Mouse (Mus musculus): ENCODE data around the gene Cdc20b. TPM values are rescaled to one million over a fixed set of nuclear protein-coding genes. Genes with fewer than 3 reads are reported as not detected.

Cdc20b gene
- polyA plus RNA-seq, 1 experiment from 2014 or later = 0.19 TPM

DNA sequence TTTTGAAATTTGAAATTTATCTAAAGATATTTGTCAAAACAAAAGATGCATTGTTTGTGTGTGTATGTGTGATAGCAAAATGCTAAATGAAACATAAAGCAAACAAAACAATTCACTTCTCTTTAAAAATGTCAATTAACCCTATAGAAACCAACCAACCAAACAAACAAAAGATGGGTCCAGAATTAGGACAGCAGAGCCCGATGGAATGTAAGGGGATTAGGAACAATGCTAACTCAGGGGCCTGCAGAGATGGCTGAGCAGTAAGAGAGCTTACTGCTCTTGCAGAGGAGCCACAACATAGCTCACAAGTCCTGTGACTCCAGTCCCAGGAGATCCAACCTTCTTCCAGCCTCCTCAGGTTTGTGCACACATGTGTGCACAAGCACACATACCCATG, 47.2 kb downstream of the Cdc20b start:
- WGBS = 48% methylated on average over 1 of the region's 1 CpGs
- Histone ChIP-seq H3K27ac (replicated peaks) (no peak overlapping the region), H3K4me1 (no peaks in the 10 kb centered on the region), H3K9me3 (no peaks in the 10 kb centered on the region), H3K36me3 (replicated peaks) (no peaks in the 10 kb centered on the region), H3K27me3 (replicated peaks; ENCODE audit: low read depth, poor library complexity, severe bottlenecking) (no peaks in the 10 kb centered on the region), H3K4me3 (no peak overlapping the region)
- DNase-seq (ENCODE audit: low spot score) = no peak

GRCm38 (mm10) chr13:113084732-113085131, 49.8 kb downstream of the Cdc20b start:
- no peak for DNase-seq (ENCODE audit: low spot score)
- Histone ChIP-seq H3K36me3 (replicated peaks) (no peaks in the 10 kb centered on the region), H3K4me3 (no peak overlapping the region), H3K4me1 (no peaks in the 10 kb centered on the region), H3K27me3 (replicated peaks; ENCODE audit: low read depth, poor library complexity, severe bottlenecking) (no peaks in the 10 kb centered on the region), H3K9me3 (no peaks in the 10 kb centered on the region), H3K27ac (replicated peaks) (no peak overlapping the region)
- WGBS = 80% methylated on average over 5 of the region's 5 CpGs

DNA sequence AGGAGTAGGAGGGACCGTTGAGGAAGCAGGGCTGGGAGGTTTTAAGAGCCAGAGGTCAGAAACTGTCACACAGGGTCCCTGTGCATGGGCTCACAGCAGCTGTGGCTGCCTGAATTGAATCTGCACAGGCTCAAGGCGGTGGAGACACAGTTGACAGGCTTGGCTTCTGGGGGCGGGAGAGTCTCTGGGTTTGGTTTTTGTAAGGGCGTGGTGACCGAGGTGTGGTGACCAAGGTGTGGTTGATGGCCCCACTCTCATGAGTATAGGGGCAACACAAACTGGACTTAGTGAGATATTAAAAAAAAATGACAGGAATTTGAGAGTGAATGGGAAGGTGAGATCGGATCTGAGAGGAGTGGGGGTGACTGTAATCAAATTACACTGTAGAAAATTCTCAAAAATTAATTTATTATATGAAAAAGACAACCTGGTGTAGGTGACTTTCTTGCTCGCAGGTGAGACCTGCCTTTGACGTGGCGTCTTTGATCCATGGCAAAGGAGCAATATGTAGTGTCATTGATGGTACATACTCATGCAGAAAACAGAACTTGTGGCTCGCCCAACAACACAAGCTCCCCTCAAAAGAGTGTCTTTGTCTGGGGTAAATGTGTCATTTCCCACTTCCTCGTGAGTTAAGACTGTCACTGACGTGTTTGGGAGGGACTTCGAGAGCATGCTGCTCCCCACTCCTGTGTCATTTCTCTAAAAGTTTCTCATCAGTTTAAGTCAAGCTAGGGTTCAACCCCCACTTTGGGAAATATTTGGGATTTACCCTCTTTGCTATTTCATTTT, 52.5 kb downstream of the Cdc20b start:
- no peak for DNase-seq (ENCODE audit: low spot score)
- WGBS = 82% methylated on average over 13 of the region's 13 CpGs

GRCm38 (mm10) chr13:113090489-113090888, 55.6 kb downstream of the Cdc20b start:
- H3K27ac ChIP-seq (replicated peaks) = no peak overlapping the region
- H3K36me3 ChIP-seq (replicated peaks) = no peaks in the 10 kb centered on the region
- WGBS = 86% methylated on average over 8 of the region's 8 CpGs
- H3K9me3 ChIP-seq = no peaks in the 10 kb centered on the region
- no peak overlapping the region for H3K4me3 ChIP-seq
- H3K27me3 ChIP-seq (replicated peaks; ENCODE audit: low read depth, poor library complexity, severe bottlenecking) = no peaks in the 10 kb centered on the region
- DNase-seq (ENCODE audit: low spot score) = no peak
- no peaks in the 10 kb centered on the region for H3K4me1 ChIP-seq

More for the DNA sequence above, 52.5 kb downstream of the Cdc20b start:
- H3K4me1 ChIP-seq = no peaks in the 10 kb centered on the region
- H3K27ac ChIP-seq (replicated peaks) = no peak overlapping the region
- H3K36me3 ChIP-seq (replicated peaks) = no peaks in the 10 kb centered on the region
- H3K4me3 ChIP-seq = no peak overlapping the region
- H3K27me3 ChIP-seq (replicated peaks; ENCODE audit: low read depth, poor library complexity, severe bottlenecking) = no peaks in the 10 kb centered on the region
- no peaks in the 10 kb centered on the region for H3K9me3 ChIP-seq

GRCm38 (mm10) chr13:113094618-113095017, 59.7 kb downstream of the Cdc20b start:
- Histone ChIP-seq H3K36me3 (replicated peaks) (no peaks in the 10 kb centered on the region), H3K27me3 (replicated peaks; ENCODE audit: low read depth, poor library complexity, severe bottlenecking) (no peaks in the 10 kb centered on the region), H3K4me3 (no peak overlapping the region), H3K4me1 (no peaks in the 10 kb centered on the region), H3K9me3 (no peaks in the 10 kb centered on the region), H3K27ac (replicated peaks) (no peak overlapping the region)
- WGBS = 79% methylated on average over 1 of the region's 1 CpGs
- DNase-seq (ENCODE audit: low spot score) = no peak

- WGBS = 80% methylated on average over 3 of the region's 3 CpGs
- Histone ChIP-seq H3K9me3 (no peaks in the 10 kb centered on the region), H3K4me3 (no peak overlapping the region), H3K4me1 (no peaks in the 10 kb centered on the region), H3K36me3 (replicated peaks) (no peaks in the 10 kb centered on the region), H3K27ac (replicated peaks) (no peak overlapping the region), H3K27me3 (replicated peaks; ENCODE audit: low read depth, poor library complexity, severe bottlenecking) (no peaks in the 10 kb centered on the region)
- DNase-seq (ENCODE audit: low spot score) = no peak
Measured at GRCm38 (mm10) chr13:113097011-113097410, 62.1 kb downstream of the Cdc20b start.

DNA sequence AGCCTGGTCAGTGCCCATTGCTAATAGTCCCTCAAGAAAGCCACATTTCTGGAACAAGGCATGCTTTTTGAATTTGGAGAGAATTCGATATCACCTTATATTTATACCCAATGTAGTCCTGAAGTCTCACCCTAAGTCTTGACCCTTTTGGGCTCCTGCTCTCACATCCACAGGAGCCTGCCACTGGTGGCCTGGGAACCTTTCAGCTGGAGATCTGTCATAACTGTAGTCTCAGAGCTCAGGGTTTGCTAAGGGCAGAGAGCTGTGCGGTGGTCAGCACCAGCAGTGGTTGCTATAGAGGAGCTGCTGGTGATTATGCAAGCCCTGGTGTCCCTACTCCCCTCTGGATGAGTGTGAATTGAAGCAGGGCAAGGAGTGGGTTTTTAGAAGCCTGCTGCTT, 63.5 kb downstream of the Cdc20b start:
- Histone ChIP-seq H3K27me3 (replicated peaks; ENCODE audit: low read depth, poor library complexity, severe bottlenecking) (no peaks in the 10 kb centered on the region), H3K4me3 (no peak overlapping the region), H3K36me3 (replicated peaks) (no peaks in the 10 kb centered on the region), H3K4me1 (no peaks in the 10 kb centered on the region), H3K9me3 (no peaks in the 10 kb centered on the region), H3K27ac (replicated peaks) (no peak overlapping the region)
- 91% methylated on average over 2 of the region's 2 CpGs for WGBS
- DNase-seq (ENCODE audit: low spot score) = no peak

- Histone ChIP-seq H3K4me1 (no peaks in the 10 kb centered on the region), H3K27me3 (replicated peaks; ENCODE audit: low read depth, poor library complexity, severe bottlenecking) (no peaks in the 10 kb centered on the region), H3K9me3 (no peaks in the 10 kb centered on the region), H3K4me3 (no peak within 1 kb of the TSS), H3K36me3 (replicated peaks) (no peaks in the 10 kb centered on the region), H3K27ac (replicated peaks) (no peak within 1 kb of the TSS)
- 89% methylated on average over 6 of the region's 6 CpGs for WGBS
- no peak for DNase-seq (ENCODE audit: low spot score)
Measured at GRCm38 (mm10) chr13:113100879-113101278, 66.0 kb downstream of the Cdc20b start, which contains the start of gene Gzma. Gene Gzma (minus strand): TSS chr13:113100981.

GRCm38 (mm10) chr13:113101804-113102203, 66.9 kb downstream of the Cdc20b start:
- no peak for DNase-seq (ENCODE audit: low spot score)
- no peaks in the 10 kb centered on the region for H3K36me3 ChIP-seq (replicated peaks)
- WGBS = 81% methylated on average over 10 of the region's 10 CpGs
- H3K4me3 ChIP-seq = no peak overlapping the region
- no peaks in the 10 kb centered on the region for H3K9me3 ChIP-seq
- no peaks in the 10 kb centered on the region for H3K4me1 ChIP-seq
- H3K27ac ChIP-seq (replicated peaks) = no peak overlapping the region
- H3K27me3 ChIP-seq (replicated peaks; ENCODE audit: low read depth, poor library complexity, severe bottlenecking) = no peaks in the 10 kb centered on the region

DNA sequence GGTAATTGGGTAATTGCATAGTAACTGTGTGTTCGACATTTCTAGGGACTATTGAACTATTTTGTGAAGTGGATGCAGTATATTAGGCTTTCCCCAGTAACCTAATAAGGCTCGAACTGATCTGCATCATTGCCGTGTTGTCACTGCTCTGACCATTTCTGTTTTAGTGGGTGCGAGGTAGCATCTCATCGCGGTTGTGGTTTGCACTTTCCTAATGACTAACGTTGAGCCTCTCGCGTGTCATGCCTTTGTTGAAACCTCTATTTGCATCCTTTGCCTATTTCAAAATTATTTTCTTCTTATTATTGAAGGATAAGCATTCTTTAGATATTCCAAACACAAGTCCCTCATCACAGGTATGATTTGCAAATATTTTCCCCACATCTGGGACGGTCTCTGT, 69.8 kb downstream of the Cdc20b start:
- no peak for DNase-seq (ENCODE audit: low spot score)
- WGBS = 87% methylated on average over 10 of the region's 10 CpGs
- H3K9me3 ChIP-seq = no peaks in the 10 kb centered on the region
- no peaks in the 10 kb centered on the region for H3K27me3 ChIP-seq (replicated peaks; ENCODE audit: low read depth, poor library complexity, severe bottlenecking)
- no peaks in the 10 kb centered on the region for H3K4me1 ChIP-seq
- H3K4me3 ChIP-seq = no peak overlapping the region
- H3K27ac ChIP-seq (replicated peaks) = no peak overlapping the region
- H3K36me3 ChIP-seq (replicated peaks) = no peaks in the 10 kb centered on the region

DNA sequence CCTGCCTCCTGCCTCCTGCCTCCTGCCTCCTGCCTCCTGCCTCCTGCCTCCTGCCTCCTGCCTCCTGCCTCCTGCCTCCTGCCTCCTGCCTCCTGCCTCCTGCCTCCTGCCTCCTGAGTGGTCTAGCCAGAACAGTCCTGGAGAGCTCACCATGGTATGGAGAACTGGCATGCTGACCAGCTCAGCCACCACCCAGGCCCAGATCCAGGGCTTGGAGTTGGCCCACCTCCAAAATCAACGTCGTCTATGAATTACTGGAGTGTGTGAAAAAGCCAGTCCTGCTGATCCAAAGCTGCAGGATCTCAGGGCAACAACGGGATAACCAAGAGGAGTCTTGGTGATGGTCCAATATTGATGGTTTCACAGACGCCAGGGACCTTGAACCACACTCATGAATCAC, 84.1 kb downstream of the Cdc20b start:
- DNase-seq (ENCODE audit: low spot score) = no peak
- no peaks in the 10 kb centered on the region for H3K36me3 ChIP-seq (replicated peaks)
- no peak overlapping the region for H3K27ac ChIP-seq (replicated peaks)
- H3K27me3 ChIP-seq (replicated peaks; ENCODE audit: low read depth, poor library complexity, severe bottlenecking) = no peaks in the 10 kb centered on the region
- no peak overlapping the region for H3K4me3 ChIP-seq
- 0 out of 2 replicates have a peak, but pooled peaks cover 2% of the 10 kb centered on the region for H3K9me3 ChIP-seq
- WGBS = 91% methylated on average over 4 of the region's 4 CpGs
- H3K4me1 ChIP-seq = no peaks in the 10 kb centered on the region

- no peaks in the 10 kb centered on the region for H3K36me3 ChIP-seq (replicated peaks)
- H3K4me1 ChIP-seq = peaks cover 4% of the 10 kb centered on the region; the same call in 1 of the 2 replicates
- no peak overlapping the region for H3K27ac ChIP-seq (replicated peaks)
- H3K9me3 ChIP-seq = 0 out of 2 replicates have a peak, but pooled peaks cover 2% of the 10 kb centered on the region
- H3K4me3 ChIP-seq = no peak overlapping the region
- WGBS = 88% methylated on average over 17 of the region's 17 CpGs
- H3K27me3 ChIP-seq (replicated peaks; ENCODE audit: low read depth, poor library complexity, severe bottlenecking) = no peaks in the 10 kb centered on the region
- no peak for DNase-seq (ENCODE audit: low spot score)
Measured at GRCm38 (mm10) chr13:113120324-113121237, 85.7 kb downstream of the Cdc20b start.
